Mouse (Mus musculus) liver, embryonic 14.5 days (tissue): ENCODE results near the gene Cebpb. TPM values are rescaled to one million over a fixed set of nuclear protein-coding genes. Genes with fewer than 3 reads are reported as not detected.

ENCODE experiments used
- ATAC-seq: fragments of 200-750 bp; cut with Nextera tagmentation; 2 replicates; pipeline ENCODE4 v1.8.0; 2017; ENCODE audit warnings: moderate number of reproducible peaks, mild to moderate bottlenecking, moderate library complexity; ENCODE audit not compliant: insufficient read depth
- DNase-seq, 3 experiments: peaks; one replicate each; pipeline ENCODE4 v3.0.0-alpha.2; 2012 to 2013; ENCODE audit warnings: low read depth in 3 of 3, low spot score in 3 of 3
- H3K27ac ChIP-seq: fragments of 300-500 bp; sonication (generic); 2 replicates; pipeline ENCODE4 v1.5.1; 2014; ENCODE audit warnings: moderate library complexity, mild to moderate bottlenecking, control low read depth, inconsistent platforms
- H3K27me3 ChIP-seq: fragments of 300-500 bp; sonication (generic); 2 replicates; pipeline ENCODE4 v1.6.1; 2014; ENCODE audit warnings: mild to moderate bottlenecking, low read length, moderate library complexity; ENCODE audit not compliant: control insufficient read depth, insufficient read depth
- H3K36me3 ChIP-seq: fragments of 300-500 bp; sonication (generic); replicated peaks from 2 replicates; pipeline ENCODE4 v1.6.1; 2014; ENCODE audit warnings: low read depth; ENCODE audit not compliant: control insufficient read depth, insufficient read depth
- H3K4me1 ChIP-seq, 2 experiments: fragments of 200-500 bp in 1 of 2; fragments of 300-500 bp in 1 of 2; sonication (generic) in 1 of 2; replicated peaks; 2 replicates each; pipeline ENCODE4 v1.6.1; 2012 to 2014; ENCODE audit warnings: antibody characterized with exemption in 1 of 2, inconsistent platforms in 1 of 2, low read length in 1 of 2; ENCODE audit not compliant: control insufficient read depth in 2 of 2, insufficient read depth in 2 of 2
- H3K4me2 ChIP-seq: fragments of 300-500 bp; sonication (generic); 2 replicates; pipeline ENCODE4 v1.6.1; 2014; ENCODE audit warnings: low read depth, mild to moderate bottlenecking, control low read depth, moderate library complexity
- H3K4me3 ChIP-seq, 2 experiments: fragments of 200-500 bp in 1 of 2; fragments of 300-500 bp in 1 of 2; sonication (generic) in 1 of 2; 2 replicates each; pipeline ENCODE4 v1.5.1; 2012 to 2014; ENCODE audit warnings: low read depth in 2 of 2, low read length in 2 of 2, mild to moderate bottlenecking in 2 of 2, control low read depth in 1 of 2, inconsistent platforms in 1 of 2, moderate library complexity in 1 of 2; ENCODE audit not compliant: insufficient read depth in 1 of 2
- H3K9ac ChIP-seq: fragments of 300-500 bp; sonication (generic); replicated peaks from 2 replicates; pipeline ENCODE4 v1.6.1; 2014; ENCODE audit warnings: mild to moderate bottlenecking, control low read depth, moderate library complexity
- H3K9me3 ChIP-seq: fragments of 300-500 bp; sonication (generic); 2 replicates; pipeline ENCODE4 v1.6.1; 2016; ENCODE audit warnings: low read length, mixed read lengths; ENCODE audit not compliant: control insufficient read depth
- CTCF ChIP-seq: IDR thresholded peaks from 2 replicates; pipeline ENCODE4 v1.5.1; 2016; ENCODE audit warnings: antibody characterized with exemption, low read depth, control low read depth
- EP300 ChIP-seq: IDR thresholded peaks from 2 replicates; pipeline ENCODE4 v1.6.1; 2016; ENCODE audit warnings: antibody characterized with exemption, low read depth
- WGBS: fragments of 180-500 bp; shearing (Covaris S2); extraction: QIAGEN DNeasy Blood & Tissue Kit; methylation state at CpG from one replicate; pipeline ENCODE4 v1.1.7; 2014; ENCODE audit not compliant: insufficient replicate concordance; 5-methylcytosine and 5-hydroxymethylcytosine counted together
- polyA plus RNA-seq, 2 experiments: library from polyadenylated mRNA; depleted of rRNA in 1 of 2; stranded (reverse) in 1 of 2; unstranded in 1 of 2; fragments of >200 nt; fragmentation: Nextera tagmentation in 1 of 2; extraction: Ambion mirVana in 1 of 2; gene quantifications; 2 replicates each; pipeline versions ENCODE4 v1.2.1 to v1.2.3; 2012 to 2014

Gene Cebpb
- polyA plus RNA-seq, 2 experiments: 12.8 to 17.2 TPM

DNA sequence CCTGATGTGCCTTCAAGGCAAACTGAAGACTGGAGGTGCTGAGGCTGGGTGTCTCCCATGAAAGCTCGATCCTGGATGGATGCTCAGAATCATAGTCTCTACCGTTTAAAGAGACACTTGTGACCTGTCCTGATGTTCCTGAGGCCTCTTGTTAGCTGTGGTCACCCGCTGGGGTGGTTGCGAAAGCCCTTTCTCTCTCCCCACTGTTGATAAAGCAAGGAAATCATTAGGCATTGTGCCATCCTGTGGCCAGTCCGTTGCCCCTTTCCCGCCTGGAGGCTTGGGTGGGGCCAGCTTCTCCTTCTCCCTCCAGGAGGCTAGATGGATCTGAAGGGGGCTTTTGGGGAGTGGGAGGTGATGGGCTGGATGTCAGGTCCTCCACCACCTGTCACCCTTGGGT lies 21.9 kb downstream of the Cebpb start:
- 32% methylated on average over 6 of the region's 6 CpGs for WGBS
- no peak overlapping the region for H3K4me2 ChIP-seq

GRCm38 (mm10) chr2:167712872-167713821 lies 24.4 kb downstream of the Cebpb start:
- Histone ChIP-seq H3K27ac (no peak overlapping the region), H3K4me2 (no peak overlapping the region), H3K4me3 (no peak overlapping the region), H3K36me3 (no peaks in the 10 kb centered on the region), H3K27me3 (no peaks in the 10 kb centered on the region), H3K9ac (no peak overlapping the region), H3K9me3 (no peaks in the 10 kb centered on the region), H3K4me1 (peaks cover 0 to 10% of the 10 kb centered on the region in 2 experiments; a peak in 2 of 4 replicates)
- no peak for TF ChIP-seq EP300
- TF ChIP-seq CTCF: peak; percentile 84
- 46% methylated on average over 18 of the region's 23 CpGs for WGBS
- no peak for DNase-seq
- ATAC-seq: no peak

More for the DNA sequence above, 21.9 kb downstream of the Cebpb start:
- no peaks in the 10 kb centered on the region for H3K9me3 ChIP-seq
- ATAC-seq (no peak), DNase-seq (no peak)
- H3K27ac ChIP-seq: no peak overlapping the region
- TF ChIP-seq EP300 (no peak), CTCF (no peak)
- no peak overlapping the region for H3K4me3 ChIP-seq
- H3K4me1 ChIP-seq: peaks cover 0 to 5% of the 10 kb centered on the region in 2 experiments; a peak in 2 of 4 replicates
- no peaks in the 10 kb centered on the region for H3K36me3 ChIP-seq
- H3K9ac ChIP-seq: no peak overlapping the region
- no peaks in the 10 kb centered on the region for H3K27me3 ChIP-seq

DNA sequence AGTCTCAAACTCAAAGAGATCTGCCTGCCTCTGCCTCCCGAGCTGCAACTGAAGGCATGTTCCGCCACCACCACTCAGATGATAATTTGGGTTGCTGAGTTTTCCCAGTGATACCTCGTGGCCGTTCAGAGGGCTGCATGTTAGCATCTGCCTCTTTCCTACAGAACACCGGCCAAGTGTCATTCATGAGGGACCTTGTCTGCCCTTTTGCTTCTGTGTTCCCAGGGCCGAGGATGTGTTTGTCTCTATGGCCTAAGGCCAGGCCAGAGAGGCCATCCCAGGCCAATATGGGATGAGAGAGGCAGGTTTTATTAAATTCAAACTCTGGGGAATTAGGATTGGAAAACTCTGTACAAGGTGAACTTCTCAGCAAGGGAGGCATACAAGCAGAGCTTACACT lies 25.6 kb downstream of the Cebpb start:
- Histone ChIP-seq H3K9me3 (no peaks in the 10 kb centered on the region), H3K36me3 (no peaks in the 10 kb centered on the region), H3K9ac (no peak overlapping the region), H3K27ac (no peak overlapping the region), H3K27me3 (no peaks in the 10 kb centered on the region), H3K4me1 (peaks cover 0 to 10% of the 10 kb centered on the region in 2 experiments; a peak in 2 of 4 replicates), H3K4me2 (no peak overlapping the region), H3K4me3 (no peak overlapping the region)
- DNase-seq: no peak
- WGBS: 66% methylated on average over 6 of the region's 6 CpGs
- TF ChIP-seq CTCF (no peak), EP300 (no peak)
- no peak for ATAC-seq

- Histone ChIP-seq H3K9me3 (no peaks in the 10 kb centered on the region), H3K27ac (no peak overlapping the region), H3K9ac (no peak overlapping the region), H3K36me3 (no peaks in the 10 kb centered on the region), H3K4me3 (no peak overlapping the region), H3K4me1 (peaks cover 0 to 8% of the 10 kb centered on the region in 2 experiments; a peak in 2 of 4 replicates), H3K4me2 (no peak overlapping the region), H3K27me3 (no peaks in the 10 kb centered on the region)
- ATAC-seq: no peak
- no peak for TF ChIP-seq EP300
- TF ChIP-seq CTCF: no peak
- 27% methylated on average over 6 of the region's 6 CpGs for WGBS
- DNase-seq: no peak
These were observed 26.3 kb downstream of the Cebpb start for GRCm38 (mm10) chr2:167715008-167715407.

- no peak overlapping the region for H3K27ac ChIP-seq
- no peak for TF ChIP-seq EP300
- TF ChIP-seq CTCF: no peak
- WGBS: 6% methylated on average over 1 of the region's 1 CpGs
- ATAC-seq: no peak
- H3K36me3 ChIP-seq: no peaks in the 10 kb centered on the region
- DNase-seq: no peak
- no peak overlapping the region for H3K9ac ChIP-seq
- no peaks in the 10 kb centered on the region for H3K27me3 ChIP-seq
- no peak overlapping the region for H3K4me3 ChIP-seq
- H3K4me2 ChIP-seq: no peak overlapping the region
- peaks cover 0 to 5% of the 10 kb centered on the region in 2 experiments; a peak in 1 of 4 replicates for H3K4me1 ChIP-seq
- no peaks in the 10 kb centered on the region for H3K9me3 ChIP-seq
These were observed 28.5 kb downstream of the Cebpb start for GRCm38 (mm10) chr2:167717208-167717607.
